Mouse (Mus musculus): ENCODE data around the gene Lrrc20.

Gene Lrrc20

GRCm38 (mm10) chr10:61476440-61477165, 1.0 kb downstream of the Lrrc20 start:
- no peak for DNase-seq

GRCm38 (mm10) chr10:61479461-61479860, 3.9 kb downstream of the Lrrc20 start:
- no peak for DNase-seq

- no peak for DNase-seq
Observed at GRCm38 (mm10) chr10:61479927-61480326, 4.3 kb downstream of the Lrrc20 start.

GRCm38 (mm10) chr10:61480488-61480887, 4.9 kb downstream of the Lrrc20 start:
- no peak for DNase-seq

GRCm38 (mm10) chr10:61482771-61483170, 7.2 kb downstream of the Lrrc20 start:
- DNase-seq: no peak

DNA sequence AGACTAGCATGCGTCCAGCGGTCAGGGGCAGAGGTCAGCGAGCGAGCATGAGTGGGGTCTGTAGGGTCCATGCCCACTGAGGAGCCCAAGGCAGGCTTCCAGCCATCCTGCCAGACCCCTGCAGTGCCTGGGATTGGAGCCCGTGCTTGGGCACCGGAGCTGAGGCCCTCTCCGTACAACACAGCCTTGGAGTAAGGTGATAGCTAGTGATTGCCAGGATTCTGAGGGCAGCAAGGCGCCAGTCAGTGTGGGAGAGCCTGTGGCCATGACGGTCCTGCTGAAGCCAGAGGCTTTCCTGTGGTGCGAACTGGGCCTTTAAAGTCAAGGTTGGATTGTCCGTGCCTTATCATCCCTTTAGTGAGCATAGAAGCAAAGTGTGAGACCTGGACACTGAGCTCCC, 9.2 kb downstream of the Lrrc20 start:
- no peak for DNase-seq

GRCm38 (mm10) chr10:61486551-61487339, 11.1 kb downstream of the Lrrc20 start:
- DNase-seq: no peak

- no peak for DNase-seq
Observed at GRCm38 (mm10) chr10:61488522-61489110, 13.0 kb downstream of the Lrrc20 start.

GRCm38 (mm10) chr10:61491573-61491972, 16.0 kb downstream of the Lrrc20 start:
- no peak for DNase-seq

GRCm38 (mm10) chr10:61492040-61492439, 16.4 kb downstream of the Lrrc20 start:
- DNase-seq: peak; percentile 76 to 77

DNA sequence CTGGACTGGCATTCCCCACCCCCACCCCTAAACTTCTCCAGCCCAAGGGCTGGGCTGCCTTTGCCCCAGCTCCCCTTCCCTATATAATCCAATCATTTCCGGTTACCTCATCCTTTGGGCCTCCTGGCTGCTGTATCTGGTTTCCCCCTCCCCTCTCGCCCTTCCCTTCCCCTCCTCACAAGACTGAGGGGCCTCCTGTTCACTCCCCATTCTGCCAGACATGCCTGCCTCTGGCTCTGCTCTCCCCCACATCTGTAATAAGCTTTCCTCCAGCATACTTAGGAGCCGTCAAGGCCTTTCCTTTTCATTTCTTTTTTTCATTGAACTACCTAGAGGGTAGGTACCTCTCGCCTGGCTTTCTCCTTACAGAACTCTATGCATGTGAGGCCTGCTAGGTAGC, 19.9 kb downstream of the Lrrc20 start:
- no peak for DNase-seq

DNA sequence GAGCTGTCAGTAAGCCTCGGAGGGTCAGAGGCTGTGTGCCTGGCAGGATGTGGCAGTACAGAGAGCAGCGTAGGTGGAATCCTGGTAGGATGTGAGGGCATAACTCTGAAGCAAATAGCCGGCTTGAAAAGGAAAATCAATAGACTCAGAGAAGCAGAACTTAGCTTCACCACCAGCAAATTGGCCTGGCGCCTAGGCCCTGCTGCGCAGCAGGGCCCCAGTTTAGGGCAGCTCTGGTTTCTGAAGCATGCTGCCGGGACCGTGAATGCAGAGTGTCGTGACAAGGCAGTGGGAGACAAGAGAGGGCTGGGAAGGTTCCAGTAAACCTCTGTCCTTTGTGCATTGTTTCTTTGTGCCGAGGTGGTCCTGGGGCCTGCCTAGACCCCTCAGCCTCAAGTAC, 20.6 kb downstream of the Lrrc20 start:
- no peak for DNase-seq

DNA sequence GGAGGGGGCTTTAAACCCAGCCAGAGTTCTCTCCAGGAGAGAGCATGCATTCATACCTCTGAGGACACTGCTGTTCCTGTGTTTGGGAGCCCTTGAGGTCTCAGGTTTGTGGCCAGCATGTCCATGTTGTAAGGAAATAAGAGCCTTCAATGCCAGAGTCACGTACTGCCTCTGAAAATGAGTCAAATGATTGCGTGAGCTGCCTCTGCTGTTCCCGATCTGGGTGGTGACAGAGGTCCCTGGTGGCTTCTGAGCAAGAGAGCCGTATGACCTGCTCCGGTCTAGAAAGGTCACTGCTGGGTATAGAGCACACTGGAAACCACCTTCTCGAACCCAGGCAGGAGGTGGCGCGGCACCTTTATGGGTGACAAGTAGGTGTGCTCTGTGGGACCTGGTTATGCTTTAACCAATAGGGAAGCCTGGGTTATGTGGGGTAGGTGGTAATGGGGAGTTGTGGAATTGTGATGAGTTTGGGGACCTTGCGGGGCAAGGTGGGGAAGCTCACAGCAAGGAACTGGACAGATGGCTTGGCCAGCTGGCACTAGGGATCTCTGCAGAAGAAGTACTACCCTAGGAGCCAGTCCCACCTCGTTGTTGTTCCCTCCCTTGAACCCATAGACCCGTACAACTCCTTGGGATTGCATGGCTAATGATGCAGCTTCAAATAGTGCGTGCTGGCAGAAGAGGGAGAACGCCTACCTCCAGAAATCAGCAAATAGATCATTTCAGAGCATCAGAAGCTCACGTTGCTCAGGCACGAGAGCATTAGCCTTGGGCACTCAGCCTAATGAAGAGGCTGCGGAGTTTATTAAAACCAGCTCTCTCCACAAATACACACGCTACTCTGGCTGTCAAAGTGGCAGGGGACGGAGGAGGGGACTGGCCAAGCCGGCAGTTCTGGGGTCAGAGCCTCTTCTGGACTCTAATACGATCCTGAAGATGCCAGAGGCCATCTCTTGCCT, 24.2 kb downstream of the Lrrc20 start:
- DNase-seq: no peak

DNA sequence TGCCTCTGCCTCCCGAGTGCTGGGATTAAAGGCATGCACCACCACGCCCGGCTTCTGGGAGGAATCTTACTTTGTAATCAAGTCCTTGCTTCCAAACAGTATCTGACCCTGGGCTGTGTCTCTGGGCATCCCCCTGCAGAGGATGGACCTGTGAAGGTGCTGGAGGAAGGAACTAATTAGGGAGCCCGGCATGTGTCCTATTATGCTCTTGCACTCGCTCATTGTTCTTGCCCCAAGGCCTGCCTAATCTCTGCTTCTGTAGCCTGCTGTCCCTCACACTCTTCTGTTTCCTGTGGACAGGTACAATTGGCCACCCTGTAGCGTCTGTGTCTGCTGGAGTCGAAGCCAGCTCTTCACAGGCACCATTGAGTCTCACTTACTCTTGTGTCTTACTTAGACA, 25.2 kb downstream of the Lrrc20 start:
- DNase-seq: no peak

DNA sequence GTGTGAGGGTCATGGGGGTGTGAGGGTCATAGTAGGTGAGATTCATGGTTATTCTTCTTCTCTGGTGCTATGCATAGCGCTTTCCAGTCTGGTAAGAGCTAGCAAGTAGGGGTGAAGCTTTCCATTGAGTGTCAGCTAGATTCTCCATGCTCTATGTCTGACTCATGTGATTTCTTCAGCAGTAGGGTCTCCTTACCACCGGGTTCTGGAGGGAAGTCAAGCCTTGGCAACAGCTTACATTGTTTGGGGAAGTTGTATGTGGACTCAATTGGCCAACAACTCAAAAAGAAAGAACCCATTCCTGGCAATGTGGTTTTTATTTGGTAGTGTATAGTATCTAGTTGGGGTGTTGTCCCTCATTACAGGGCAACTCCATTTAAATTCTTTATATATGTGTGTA, 28.5 kb downstream of the Lrrc20 start:
- DNase-seq: no peak

DNA sequence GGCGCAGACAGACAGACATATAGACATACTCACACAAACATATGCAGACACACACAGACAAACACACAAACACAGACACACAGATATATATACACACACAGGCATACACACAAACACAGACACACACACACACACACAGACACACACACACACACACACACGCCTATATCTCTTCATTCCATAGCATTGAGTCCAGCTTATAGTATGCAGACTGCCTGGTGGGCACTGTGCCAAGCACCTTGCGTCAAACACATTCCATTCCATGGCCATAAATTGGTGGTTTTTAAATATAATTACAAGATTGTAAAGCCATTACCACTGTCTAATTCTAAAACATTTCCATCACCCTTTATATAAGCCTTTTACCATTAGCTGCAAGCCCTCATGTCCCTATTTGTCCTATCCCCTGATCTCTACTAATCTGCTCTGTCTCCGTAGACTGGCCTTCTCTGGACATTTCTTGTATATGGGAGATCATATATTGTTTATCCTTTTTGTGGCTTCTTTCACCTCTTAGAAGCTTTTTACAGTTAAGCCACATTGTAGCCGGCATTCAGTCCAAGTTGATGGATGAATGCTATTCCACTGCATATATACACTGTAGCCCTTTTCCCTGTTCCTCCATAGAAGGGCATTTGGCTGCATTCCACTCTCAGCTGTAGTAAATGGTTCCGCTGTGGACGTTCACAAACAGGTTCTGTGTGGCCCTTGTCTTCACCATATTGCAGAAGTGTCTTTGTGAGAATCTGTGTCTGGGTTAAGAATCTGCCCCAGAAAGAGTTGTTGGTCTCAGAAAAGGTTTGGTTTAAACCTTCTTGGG, 31.0 kb downstream of the Lrrc20 start:
- no peak for DNase-seq

DNA sequence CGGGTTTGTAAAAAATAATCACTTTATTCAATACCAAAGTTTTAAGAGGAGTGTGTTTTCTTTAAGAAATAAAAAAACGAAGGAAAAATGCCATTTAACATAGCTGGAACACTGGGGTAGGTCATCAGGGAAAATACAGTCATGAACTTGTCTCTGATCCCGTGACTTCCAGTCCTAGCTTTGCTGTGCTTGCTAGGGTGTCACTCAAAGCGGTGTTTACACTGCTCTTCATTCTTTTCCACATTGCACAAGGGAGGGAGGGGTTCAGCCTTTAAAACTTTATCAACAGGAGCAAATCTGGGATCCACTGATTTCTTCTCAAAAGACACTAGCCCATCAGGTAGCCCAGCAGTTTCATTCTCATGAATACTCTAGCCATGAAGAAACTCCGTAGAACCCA, 34.3 kb downstream of the Lrrc20 start:
- no peak for DNase-seq

DNA sequence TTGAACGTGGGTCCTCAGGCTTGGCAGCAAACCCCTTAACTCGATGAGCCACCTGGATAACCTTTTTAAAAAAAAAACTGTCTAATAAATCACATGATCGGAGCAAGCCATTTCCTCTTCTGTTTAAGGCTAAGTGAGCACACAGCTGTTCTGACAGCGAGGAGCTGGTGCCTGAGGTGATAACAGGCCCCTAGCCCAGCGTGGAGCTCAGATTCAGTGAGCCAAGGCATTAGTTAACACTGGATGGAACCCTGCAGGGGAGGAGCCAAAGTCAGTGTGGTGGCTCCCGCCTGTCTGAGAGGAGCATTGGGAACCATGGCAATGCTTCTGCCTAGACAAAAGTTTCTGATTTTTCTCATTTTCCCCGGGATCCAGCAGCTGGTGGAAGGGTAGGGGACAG, 35.2 kb downstream of the Lrrc20 start:
- no peak for DNase-seq

- DNase-seq: no peak
Observed at GRCm38 (mm10) chr10:61512215-61512889, 36.8 kb downstream of the Lrrc20 start.

DNA sequence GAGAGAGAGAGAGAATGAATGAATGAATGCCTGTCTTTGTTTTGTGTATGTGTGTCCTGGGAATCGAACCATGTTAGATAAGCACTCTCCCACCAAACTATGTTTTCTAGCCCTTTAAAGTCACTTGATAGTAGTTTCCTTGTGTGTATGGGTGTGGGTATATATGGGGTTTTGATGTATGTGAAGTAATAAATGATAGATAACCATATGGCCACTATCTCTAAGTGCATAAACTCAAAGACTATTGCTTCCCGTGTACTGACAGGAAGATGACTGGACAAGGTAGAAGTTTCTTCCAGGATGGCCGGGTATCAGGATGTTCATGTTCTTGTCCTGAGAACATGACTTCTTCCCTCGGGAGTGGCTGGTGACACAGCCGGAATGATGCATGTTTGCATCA, 41.3 kb downstream of the Lrrc20 start:
- no peak for DNase-seq

Measured in B cell, adult 2 months (primary cell).